Mouse (Mus musculus) heart, adult 8-10 months (tissue): Measurements from ENCODE around the gene Klf11. TPM values are rescaled to one million over a fixed set of nuclear protein-coding genes. Genes with fewer than 3 reads are reported as not detected.
"Not testable (repeated sequence)": the region's sequence is repeated elsewhere in the genome, so short reads cannot be mapped to it uniquely, and the experiment has no call there.

Experiments
- DNase-seq: peaks from one replicate; pipeline ENCODE4 v3.0.0; 2022; ENCODE audit warnings: low spot score
- total RNA-seq, 4 experiments: library from RNA; stranded (reverse); gene quantifications; 2 replicates each; pipeline ENCODE4 v1.2.4; 2022

Gene Klf11
- total RNA-seq, result 10 to 100 TPM in 3 of 4 experiments, 1 to 10 TPM in 1; 7.9 to 11.9 (median 11.1) TPM

GRCm38 (mm10) chr12:24651063-24651557 lies at the start of gene Klf11:
Gene Klf11, plus strand, starts transcription at chr12:24651274.
- DNase-seq, result peak; percentile 97

GRCm38 (mm10) chr12:24603266-24603665 lies 47.8 kb upstream of the Klf11 start:
- DNase-seq, result peak; percentile 80

- DNase-seq, result no peak
Measured at GRCm38 (mm10) chr12:24606166-24606565, 44.9 kb upstream of the Klf11 start.

GRCm38 (mm10) chr12:24612591-24612990 lies 38.5 kb upstream of the Klf11 start:
- no peak for DNase-seq

- no peak for DNase-seq
Measured at GRCm38 (mm10) chr12:24614452-24615075, 36.5 kb upstream of the Klf11 start.

- no peak for DNase-seq
Measured at GRCm38 (mm10) chr12:24615140-24615539, 35.9 kb upstream of the Klf11 start.

- no peak for DNase-seq
Measured at GRCm38 (mm10) chr12:24619436-24619835, 31.6 kb upstream of the Klf11 start.

- DNase-seq, result no peak
Measured at GRCm38 (mm10) chr12:24623486-24624251, 27.4 kb upstream of the Klf11 start.

GRCm38 (mm10) chr12:24626401-24626800 lies 24.7 kb upstream of the Klf11 start:
- DNase-seq, result no peak

- DNase-seq, result no peak
Measured at GRCm38 (mm10) chr12:24627215-24627614, 23.9 kb upstream of the Klf11 start.

GRCm38 (mm10) chr12:24630220-24630619 lies 20.9 kb upstream of the Klf11 start:
- DNase-seq, result peak; percentile 42

- no peak for DNase-seq
Measured at GRCm38 (mm10) chr12:24632404-24632803, 18.7 kb upstream of the Klf11 start.

- peak; percentile 81 for DNase-seq
Measured at GRCm38 (mm10) chr12:24633753-24634191, 17.3 kb upstream of the Klf11 start.

GRCm38 (mm10) chr12:24634212-24634611 lies 16.9 kb upstream of the Klf11 start:
- DNase-seq, result no peak

- DNase-seq, result no peak
Measured at GRCm38 (mm10) chr12:24634648-24635047, 16.4 kb upstream of the Klf11 start.

- not testable (repeated sequence) for DNase-seq
Measured at GRCm38 (mm10) chr12:24638787-24639186, 12.3 kb upstream of the Klf11 start.

- peak; percentile 71 for DNase-seq
Measured at GRCm38 (mm10) chr12:24642370-24642802, 8.7 kb upstream of the Klf11 start.

- peak; percentile 39 for DNase-seq
Measured at GRCm38 (mm10) chr12:24644125-24644571, 6.9 kb upstream of the Klf11 start.

- DNase-seq, result no peak
Measured at GRCm38 (mm10) chr12:24645901-24646300, 5.2 kb upstream of the Klf11 start.

GRCm38 (mm10) chr12:24648094-24648493 lies 3.0 kb upstream of the Klf11 start:
- DNase-seq, result no peak

GRCm38 (mm10) chr12:24650415-24651062 lies 535 bp upstream of the Klf11 start:
- DNase-seq, result no peak
